Mouse (Mus musculus) liver, adult (tissue): ENCODE data around the gene Sptan1.

ENCODE experiments used
- GATA4 ChIP-seq: IDR thresholded peaks from 2 replicates; pipeline ENCODE4 v1.6.1; 2014; ENCODE audit warnings: mild to moderate bottlenecking, low read length; ENCODE audit not compliant: insufficient replicate concordance

The Sptan1 gene

DNA sequence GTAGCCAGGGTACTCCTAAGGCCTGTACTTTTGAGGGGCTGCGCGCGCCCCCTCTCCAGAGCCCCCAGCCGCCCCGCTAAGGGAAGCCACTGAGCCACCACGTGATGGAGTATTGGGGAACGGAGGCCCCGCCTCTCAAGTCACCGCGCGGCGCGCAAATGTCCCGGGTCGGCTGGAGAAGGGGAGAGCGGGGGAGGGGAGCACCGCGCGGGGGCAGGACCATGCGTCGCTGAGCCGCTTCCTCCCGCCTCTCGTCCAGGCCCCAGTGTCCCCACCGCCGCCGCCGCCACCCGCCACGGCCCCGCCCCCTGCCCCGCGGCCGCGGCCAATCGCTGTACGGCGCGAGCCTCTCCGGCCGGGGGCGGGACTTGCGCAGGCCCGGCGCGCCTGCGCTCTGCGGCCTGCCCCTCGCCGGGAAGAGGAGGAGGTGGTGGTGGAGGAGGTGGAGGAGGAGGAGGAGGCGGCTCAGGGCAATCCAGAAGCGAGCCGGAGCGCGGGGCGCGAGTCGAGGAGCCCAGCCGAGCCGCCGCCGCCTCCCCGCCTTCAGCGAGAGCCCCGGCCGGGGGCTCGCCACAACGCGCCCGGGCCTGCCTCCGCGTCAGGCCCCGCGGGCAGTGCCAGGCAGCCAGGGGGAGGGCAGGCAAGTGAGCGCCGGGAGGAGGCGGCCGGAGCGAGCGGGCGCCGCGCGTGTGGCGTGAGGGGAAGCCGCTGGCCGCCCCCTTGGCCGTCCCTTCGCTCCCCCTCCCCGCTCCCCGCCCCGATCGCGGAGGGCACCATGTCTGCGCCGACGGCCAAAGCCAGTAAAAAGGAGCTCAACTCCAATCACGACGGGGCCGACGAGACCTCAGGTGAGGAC lies 100.9 kb downstream of the Sptan1 start:
- TF ChIP-seq GATA4, result no peak

DNA sequence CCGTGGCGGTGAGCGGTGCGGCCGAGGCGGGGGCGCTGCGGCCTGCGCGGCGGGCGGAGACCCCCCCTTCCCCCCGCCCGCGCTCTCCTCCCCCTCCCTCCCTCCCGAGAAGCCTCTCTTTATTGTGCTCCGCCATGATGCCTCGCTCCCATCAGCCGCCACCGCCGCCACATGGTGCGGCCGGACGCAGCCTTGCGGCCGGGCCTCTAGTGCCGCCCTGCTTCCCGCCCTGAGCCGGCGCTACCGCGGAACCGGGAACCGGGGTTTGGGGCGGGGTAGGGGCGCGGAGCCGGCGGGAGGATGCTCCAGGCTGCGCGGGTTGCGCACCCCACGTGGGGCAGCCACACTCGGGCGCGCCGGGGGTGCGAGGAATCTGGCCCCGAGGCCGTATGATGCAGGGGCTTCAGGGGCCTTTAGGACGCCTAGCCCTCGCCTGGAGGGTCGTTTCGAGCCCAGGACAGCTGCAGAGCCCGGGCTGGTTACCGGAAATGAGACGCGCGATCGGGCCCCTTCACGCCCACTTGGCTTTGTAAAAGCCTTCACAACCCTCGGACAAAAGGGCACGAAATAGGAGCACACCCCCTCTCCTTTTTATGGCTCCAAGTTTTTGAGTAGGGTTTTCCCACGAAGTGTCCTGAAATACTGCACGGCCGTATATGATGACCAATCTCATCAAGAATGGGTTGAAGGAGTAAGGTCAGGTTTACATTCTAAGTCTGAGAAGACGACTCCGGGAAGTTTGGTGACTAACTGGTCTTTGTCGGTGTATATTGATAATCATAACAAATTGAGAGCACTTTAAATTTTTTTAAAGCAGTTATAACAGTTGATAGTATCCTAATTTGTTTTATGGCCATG lies 101.9 kb downstream of the Sptan1 start:
- no peak for TF ChIP-seq GATA4

DNA sequence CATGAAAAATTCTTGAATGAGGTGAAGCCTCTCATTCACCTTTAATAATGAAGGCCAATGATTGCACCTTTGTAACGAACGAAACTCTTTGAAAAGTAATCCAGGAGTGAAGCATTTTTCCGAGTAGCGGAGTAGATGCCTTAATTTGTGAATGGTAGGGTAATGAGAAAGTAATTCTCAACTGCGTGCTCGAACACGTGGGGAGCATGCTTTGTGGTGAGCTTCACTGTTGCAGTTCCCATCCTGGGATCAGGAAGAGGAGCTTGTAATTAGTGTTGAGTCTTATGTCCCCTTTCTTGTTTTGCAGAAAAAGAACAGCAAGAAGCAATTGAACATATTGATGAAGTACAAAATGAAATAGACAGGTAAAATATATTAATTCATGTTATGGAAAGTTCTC lies 102.6 kb downstream of the Sptan1 start:
- TF ChIP-seq GATA4, result no peak

DNA sequence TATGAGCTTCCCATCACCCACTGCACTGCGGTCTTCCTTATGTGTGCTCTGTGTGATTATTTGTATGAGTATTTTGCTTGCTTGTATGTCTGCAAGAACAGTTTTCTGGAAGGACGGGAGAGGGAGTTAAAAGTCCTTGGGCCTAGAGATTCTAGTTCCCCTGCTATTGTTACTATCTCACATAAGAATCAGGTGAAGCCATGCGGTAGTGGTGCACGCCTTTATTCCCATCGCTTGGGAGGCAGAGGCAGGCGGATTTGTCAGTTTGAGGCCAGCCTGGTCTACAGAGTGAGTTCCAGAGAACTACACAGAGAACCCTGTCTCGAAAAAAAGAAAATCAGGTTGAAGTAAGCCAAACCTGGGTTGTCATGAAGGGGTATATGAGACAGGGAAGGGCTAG lies 107.5 kb downstream of the Sptan1 start:
- TF ChIP-seq GATA4, result no peak

DNA sequence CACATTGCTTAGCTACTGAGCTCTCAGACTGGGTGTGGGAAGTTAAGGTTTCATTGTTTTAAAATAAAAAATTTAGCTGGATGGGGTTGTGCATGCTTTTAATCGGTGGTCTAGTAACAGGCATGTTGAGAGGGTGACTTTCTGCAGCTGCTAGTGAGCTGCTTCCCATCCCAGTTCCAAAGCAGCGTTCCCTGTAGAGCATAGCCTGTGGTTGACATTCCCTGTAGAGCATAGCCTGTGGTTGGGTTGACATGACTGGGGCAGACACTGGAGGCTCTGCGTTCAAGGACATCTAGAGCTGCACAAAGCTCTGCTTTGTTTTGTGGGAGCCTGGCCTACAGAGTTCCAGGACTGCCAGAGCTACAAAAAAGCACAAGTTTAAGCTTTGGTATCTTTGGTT lies 107.9 kb downstream of the Sptan1 start:
- TF ChIP-seq GATA4, result no peak

DNA sequence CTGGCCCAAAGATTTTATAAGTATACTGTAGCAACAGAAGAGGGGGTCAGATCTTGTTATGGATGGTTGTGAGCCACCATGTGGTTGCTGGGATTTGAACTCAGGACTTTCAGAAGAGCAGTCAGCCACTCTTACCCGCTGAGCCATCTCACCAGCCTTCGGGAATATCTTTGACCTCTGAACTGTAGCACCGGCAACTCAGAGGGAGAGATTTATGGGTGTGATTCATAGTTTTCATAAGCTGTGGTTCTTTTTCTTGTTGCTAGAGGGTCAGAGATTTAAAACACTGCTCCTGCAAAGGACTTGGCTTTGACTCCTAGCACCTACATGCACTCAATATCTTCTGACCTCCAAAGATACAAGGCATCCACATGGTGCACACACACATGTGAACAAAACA lies 110.3 kb downstream of the Sptan1 start:
- no peak for TF ChIP-seq GATA4

DNA sequence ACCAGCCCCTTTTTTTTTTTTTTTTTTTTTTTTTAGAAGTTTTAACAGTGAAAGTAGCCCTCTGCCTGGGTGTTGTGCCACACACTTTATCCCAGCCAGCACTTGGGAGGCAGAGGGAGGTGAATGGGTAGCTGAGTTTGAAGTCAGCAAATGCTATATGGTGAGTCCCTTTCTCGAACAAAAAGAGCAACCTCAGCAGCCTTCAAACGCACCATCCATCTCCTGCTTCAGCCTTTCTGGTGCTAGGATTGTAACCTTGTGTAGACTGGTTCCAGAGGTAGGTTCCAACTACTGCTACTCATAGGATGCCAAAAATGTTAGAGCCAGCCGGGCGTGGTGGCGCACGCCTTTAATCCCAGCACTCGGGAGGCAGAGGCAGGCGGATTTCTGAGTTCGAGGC lies 111.1 kb downstream of the Sptan1 start:
- no peak for TF ChIP-seq GATA4

DNA sequence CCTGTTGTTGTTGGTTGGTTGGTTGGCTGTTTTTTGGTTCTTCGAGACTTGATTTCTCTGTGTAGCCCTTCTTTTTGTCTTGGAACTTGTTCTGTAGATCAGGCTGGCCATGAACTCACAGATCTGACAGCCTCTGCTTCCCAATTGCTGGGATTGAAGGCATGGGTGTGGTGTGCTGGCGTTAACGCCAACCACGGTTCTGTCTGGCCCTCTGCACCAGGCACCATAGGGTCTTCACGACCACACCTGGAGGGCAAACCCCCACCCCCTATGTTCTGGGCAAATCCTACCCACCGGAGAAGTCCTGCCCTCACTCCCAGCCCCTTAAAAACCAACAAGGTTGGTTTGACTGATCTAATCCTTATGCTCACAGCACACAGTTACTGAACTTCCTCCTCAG lies 111.6 kb downstream of the Sptan1 start:
- TF ChIP-seq GATA4, result no peak

DNA sequence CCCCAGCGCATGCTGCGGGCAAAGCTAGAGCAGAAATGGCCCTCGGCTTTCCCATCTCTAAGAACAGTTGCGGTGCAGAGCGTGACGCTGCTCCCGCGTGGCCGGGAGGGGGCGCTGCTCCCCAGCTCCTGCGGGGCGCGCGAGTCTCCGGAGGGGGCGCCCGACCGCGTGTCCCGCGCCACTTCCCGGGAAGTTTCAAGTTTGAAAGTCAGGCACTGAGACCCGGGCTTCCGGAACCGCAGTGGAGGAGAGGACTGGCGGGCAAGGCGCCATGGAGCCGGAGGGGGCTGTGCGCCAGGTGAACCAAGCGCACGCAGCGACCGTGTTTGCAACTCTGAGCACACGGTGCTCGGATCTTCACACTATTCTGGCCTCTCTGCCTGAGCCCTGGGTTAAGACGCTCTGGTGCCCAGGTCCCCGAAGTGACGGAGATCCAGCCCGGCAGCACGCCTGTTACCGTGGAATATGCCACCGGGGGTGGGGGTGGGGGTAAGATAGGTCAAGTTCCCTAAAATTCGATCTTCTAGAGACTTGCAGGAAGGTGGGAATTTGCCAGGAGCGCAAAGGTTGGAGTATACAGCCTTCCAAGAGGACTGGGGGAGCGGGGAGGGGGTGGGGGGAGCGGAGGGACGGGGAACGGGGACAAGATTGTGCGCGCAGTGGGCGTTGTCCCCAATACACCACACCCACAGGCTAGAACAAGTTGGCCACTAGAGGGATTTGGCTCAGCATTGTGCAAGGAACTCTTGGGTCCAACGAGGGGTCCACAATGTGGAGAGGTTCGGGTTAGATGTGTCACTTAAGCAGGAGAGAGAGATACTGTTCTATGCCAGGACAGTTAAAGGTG lies 112.4 kb downstream of the Sptan1 start, which contains the start of gene Pkn3:
Gene Pkn3, plus strand, starts transcription at position 183 of the 847 bp plus-strand sequence.
- no peak for TF ChIP-seq GATA4

DNA sequence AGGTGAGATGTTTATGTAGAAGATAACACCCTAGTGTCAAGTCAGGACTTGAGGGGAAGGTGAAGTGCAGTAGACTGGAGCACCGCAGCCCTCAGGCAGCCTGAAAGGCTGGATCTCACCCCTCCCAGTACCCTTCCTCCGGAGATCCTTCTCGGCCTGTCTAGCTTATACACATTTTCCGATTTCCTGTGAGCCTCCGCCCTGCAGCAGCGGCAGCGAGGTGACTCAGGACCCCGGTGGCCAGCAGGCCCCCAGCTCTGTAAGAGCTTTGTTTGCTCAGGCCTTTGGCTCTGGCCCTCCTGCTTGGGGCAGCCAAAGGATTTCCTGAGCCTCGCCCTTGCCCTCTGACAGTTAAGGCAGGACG lies 113.0 kb downstream of the Sptan1 start:
- TF ChIP-seq GATA4, result no peak

DNA sequence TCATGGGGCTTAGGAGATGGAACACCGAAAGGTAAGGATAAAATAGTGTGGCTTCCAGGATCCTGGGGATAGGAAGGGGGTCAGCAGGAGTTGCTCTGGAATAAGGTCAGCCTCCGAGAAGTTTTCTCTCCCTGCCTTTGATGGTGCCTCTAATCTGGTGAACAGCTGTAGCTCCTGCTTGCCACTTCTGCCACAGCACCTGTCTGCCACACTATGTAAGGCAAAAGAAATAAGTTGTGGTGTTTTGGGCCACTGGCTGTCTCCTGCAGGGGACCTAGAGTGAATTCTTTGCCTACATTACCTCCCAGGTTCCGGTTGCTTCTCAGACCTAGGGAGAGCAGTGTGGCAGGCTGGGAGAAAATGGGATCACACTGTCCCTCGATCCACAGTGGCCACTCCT lies 113.4 kb downstream of the Sptan1 start:
- no peak for TF ChIP-seq GATA4

DNA sequence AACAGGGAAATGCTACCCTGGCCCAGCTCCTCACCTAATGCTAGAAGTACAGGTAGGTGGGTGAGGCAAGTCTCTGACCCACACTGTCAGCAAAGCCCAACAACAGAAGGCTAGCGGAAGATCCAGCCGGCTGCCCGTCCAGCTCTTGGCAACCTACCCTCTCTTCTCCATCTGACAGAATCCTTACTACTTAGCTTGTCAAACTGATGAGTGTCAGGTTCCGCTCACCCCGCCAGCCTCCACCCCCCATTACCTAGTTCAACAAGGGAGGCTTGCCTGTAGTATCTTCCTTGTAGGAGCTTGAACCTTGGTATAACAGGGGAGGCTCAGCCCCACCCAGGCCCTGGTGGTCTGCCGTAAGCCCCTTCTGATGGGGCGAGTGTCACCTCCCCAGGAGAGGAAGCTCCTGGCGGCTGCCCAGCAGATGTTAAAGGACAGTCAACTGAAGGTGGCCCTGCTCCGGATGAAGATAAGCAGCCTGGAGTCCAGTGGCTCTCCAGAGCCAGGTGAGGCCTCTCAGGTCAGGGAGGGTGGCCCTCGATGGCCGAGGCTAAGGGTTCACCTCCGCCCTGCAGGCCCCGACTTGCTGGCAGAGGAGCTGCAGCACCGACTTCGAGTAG lies 114.9 kb downstream of the Sptan1 start:
- no peak for TF ChIP-seq GATA4
